Mouse (Mus musculus) testis, adult 2 months (tissue): Measurements from ENCODE around the gene 6720489N17Rik. TPM values are rescaled to one million over a fixed set of nuclear protein-coding genes. Genes with fewer than 3 reads are reported as not detected.
"Not testable (repeated sequence)": the region's sequence is repeated elsewhere in the genome, so short reads cannot be mapped to it uniquely, and the experiment has no call there.

Source experiments
- H3K27ac ChIP-seq: fragments of 200-500 bp; 2 replicates; pipeline ENCODE4 v1.5.1; 2012; ENCODE audit warnings: low read depth, low read length; ENCODE audit not compliant: control insufficient read depth, insufficient read depth
- H3K27me3 ChIP-seq: fragments of 200-500 bp; 2 replicates; pipeline ENCODE4 v1.6.1; 2012; ENCODE audit warnings: mild to moderate bottlenecking, low read length, moderate library complexity; ENCODE audit not compliant: control insufficient read depth, insufficient read depth
- H3K36me3 ChIP-seq: fragments of 200-500 bp; 2 replicates; pipeline ENCODE4 v1.6.1; 2012; ENCODE audit warnings: mild to moderate bottlenecking, low read length; ENCODE audit not compliant: control insufficient read depth, insufficient read depth
- H3K4me1 ChIP-seq: fragments of 200-500 bp; 2 replicates; pipeline ENCODE4 v1.6.1; 2012; ENCODE audit warnings: low read length; ENCODE audit not compliant: control insufficient read depth, insufficient read depth
- H3K4me3 ChIP-seq: fragments of 200-500 bp; 2 replicates; pipeline ENCODE4 v1.5.1; 2012; ENCODE audit warnings: low read depth, mild to moderate bottlenecking, low read length, moderate library complexity, mixed read lengths; ENCODE audit not compliant: control insufficient read depth
- CTCF ChIP-seq: fragments of 200-500 bp; IDR thresholded peaks from 2 replicates; pipeline ENCODE4 v1.5.1; 2012; ENCODE audit warnings: low read depth, mild to moderate bottlenecking, inconsistent platforms, low read length, moderate library complexity; ENCODE audit not compliant: control insufficient read depth, insufficient read depth, insufficient replicate concordance
- POLR2A ChIP-seq: fragments of 200-500 bp; IDR thresholded peaks from 2 replicates; pipeline ENCODE4 v1.6.1; 2012; ENCODE audit warnings: low read depth, mild to moderate bottlenecking, inconsistent platforms, low read length, moderate library complexity; ENCODE audit not compliant: control insufficient read depth
- polyA plus RNA-seq: library from polyadenylated mRNA; depleted of rRNA; stranded (reverse); fragments of >200 nt; gene quantifications from 2 replicates; pipeline ENCODE4 v1.2.3, GENCODE M21; 2012; rRNA removed

Gene 6720489N17Rik
- polyA plus RNA-seq, result not detected in 2 replicates

- not testable (repeated sequence) for H3K36me3 ChIP-seq, H3K27ac ChIP-seq, H3K4me1 ChIP-seq, H3K27me3 ChIP-seq
- H3K4me3 ChIP-seq, result peak within 1 kb of the TSS; percentile 81
These were observed at the start of gene 6720489N17Rik for GRCm38 (mm10) chr13:62623577-62624276. Gene 6720489N17Rik (minus strand): TSS chr13:62624182.

DNA sequence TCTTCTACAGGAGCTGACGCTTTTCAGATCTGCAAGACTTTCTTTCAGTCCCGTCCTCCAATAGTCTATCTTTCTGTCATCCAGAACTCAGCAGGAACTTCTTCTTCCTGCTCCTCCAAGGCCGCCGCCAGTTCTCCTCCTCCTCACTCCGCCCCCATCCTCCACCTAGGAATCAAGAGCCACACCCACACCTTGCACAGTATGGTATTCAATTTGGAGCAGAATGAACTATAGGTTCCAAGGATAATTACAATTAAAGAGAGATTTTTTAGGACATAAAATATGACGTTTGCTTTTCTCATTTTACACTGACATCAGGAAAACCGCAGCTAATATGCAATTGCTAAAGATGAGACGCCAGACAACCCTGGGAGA, 29.4 kb upstream of the 6720489N17Rik start:
- TF ChIP-seq POLR2A, result no peak
- Histone ChIP-seq H3K27ac (no peak overlapping the region), H3K4me3 (peak overlapping the region; percentile 48; the same call in 1 of the 2 replicates), H3K27me3 (no peaks in the 10 kb centered on the region), H3K36me3 (no peaks in the 10 kb centered on the region), H3K4me1 (no peaks in the 10 kb centered on the region)

- H3K4me1 ChIP-seq, H3K36me3 ChIP-seq, H3K27me3 ChIP-seq: not testable (repeated sequence)
- Histone ChIP-seq H3K27ac (peak overlapping the region; percentile 70; the same call in 1 of the 2 replicates), H3K4me3 (peak overlapping the region; percentile 85)
These were observed 28.8 kb upstream of the 6720489N17Rik start for GRCm38 (mm10) chr13:62652681-62653368.

GRCm38 (mm10) chr13:62627071-62627470, 3.1 kb upstream of the 6720489N17Rik start:
- H3K27ac ChIP-seq, result not testable (repeated sequence)
- TF ChIP-seq CTCF, result peak; percentile 14; the same call in 1 of the 2 replicates

DNA sequence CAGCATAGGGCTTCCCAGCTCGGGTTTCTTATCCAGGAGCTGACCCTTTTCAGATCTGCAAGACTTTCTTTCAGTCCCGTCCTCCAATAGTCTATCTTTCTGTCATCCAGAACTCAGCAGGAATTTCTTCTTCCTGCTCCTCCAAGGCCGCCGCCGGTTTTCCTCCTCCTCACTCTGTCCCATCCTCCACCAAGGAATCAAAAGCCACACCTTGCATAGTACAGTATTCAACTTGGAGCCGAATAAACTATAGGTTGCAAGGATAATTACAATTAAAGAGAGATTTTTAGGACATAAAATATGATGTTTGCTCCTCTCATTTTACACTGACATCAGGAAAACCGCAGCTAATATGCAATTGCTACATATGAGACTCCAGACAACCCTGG, 289 bp upstream of the 6720489N17Rik start:
- H3K36me3 ChIP-seq, H3K4me1 ChIP-seq, H3K27ac ChIP-seq, H3K27me3 ChIP-seq: not testable (repeated sequence)
- H3K4me3 ChIP-seq, result peak overlapping the region; percentile 81

More at GRCm38 (mm10) chr13:62627071-62627470, 3.1 kb upstream of the 6720489N17Rik start:
- H3K36me3 ChIP-seq, H3K4me3 ChIP-seq, H3K4me1 ChIP-seq, H3K27me3 ChIP-seq: not testable (repeated sequence)

DNA sequence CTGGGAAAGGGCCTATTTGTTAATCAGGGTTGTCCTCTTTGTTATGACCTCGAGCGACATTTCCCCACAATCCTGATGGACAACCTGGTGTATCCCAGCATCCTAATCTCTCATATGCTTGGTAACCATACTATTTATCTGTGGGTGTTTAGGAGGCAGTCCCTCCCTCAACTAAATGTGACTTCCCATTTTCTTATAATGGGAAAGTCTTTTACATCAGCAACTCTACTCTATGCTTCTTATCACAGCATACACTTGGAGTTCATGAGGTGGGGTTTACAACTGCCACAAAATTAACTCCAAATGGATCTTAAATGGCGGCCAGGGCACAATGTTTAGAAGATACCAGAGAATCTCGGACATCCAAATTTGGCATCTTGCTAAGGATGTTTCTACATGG, 6.5 kb downstream of the 6720489N17Rik start:
- H3K4me1 ChIP-seq, H3K36me3 ChIP-seq, H3K27ac ChIP-seq, H3K4me3 ChIP-seq, H3K27me3 ChIP-seq: not testable (repeated sequence)

- H3K27ac ChIP-seq, H3K4me3 ChIP-seq, H3K27me3 ChIP-seq, H3K36me3 ChIP-seq, H3K4me1 ChIP-seq: not testable (repeated sequence)
These were observed 52.9 kb downstream of the 6720489N17Rik start, which contains the start of gene Zfp934 for GRCm38 (mm10) chr13:62571099-62571498. Gene Zfp934 (minus strand): TSS chr13:62571199.

DNA sequence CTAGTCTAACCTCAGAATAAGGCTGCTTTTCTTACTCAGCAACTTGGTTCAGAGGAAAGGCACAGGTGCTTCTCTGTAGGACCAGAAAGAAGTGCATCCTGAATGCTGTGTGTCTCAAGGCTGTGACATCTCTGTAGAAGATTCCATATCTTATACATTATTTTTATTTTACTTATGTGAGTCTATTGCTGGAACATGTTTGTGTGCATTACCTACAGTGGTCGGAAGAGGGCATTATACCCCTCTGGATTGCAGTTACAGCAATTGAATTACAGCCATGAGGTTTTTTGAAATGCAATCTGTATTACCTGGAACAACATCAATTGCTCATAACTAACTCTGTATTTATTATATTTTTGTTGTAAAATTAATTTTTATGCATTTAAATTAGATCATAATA, 62.3 kb downstream of the 6720489N17Rik start:
- H3K36me3 ChIP-seq, H3K4me1 ChIP-seq, H3K27me3 ChIP-seq, H3K27ac ChIP-seq, H3K4me3 ChIP-seq: not testable (repeated sequence)

- peak within 1 kb of the TSS; percentile 84 for H3K4me3 ChIP-seq
- H3K36me3 ChIP-seq, H3K27ac ChIP-seq, H3K27me3 ChIP-seq, H3K4me1 ChIP-seq: not testable (repeated sequence)
These were observed 65.5 kb downstream of the 6720489N17Rik start, which contains the start of gene Zfp935 for GRCm38 (mm10) chr13:62558189-62559110. Gene Zfp935 (minus strand): TSS chr13:62558511.
